Mouse (Mus musculus) intestine, embryonic 16.5 days (tissue): ENCODE data around the gene Pnmal2. TPM values are rescaled to one million over a fixed set of nuclear protein-coding genes. Genes with fewer than 3 reads are reported as not detected.

Source experiments
- ATAC-seq: fragments of 200-750 bp; cut with Nextera tagmentation; 2 replicates; pipeline ENCODE4 v1.8.0; 2017; ENCODE audit warnings: moderate TSS enrichment, moderate library complexity
- H3K27ac ChIP-seq: fragments of 300-500 bp; sonication (generic); 2 replicates; pipeline ENCODE4 v1.5.1; 2014; ENCODE audit warnings: mild to moderate bottlenecking, low read length
- H3K27me3 ChIP-seq: fragments of 300-500 bp; sonication (generic); replicated peaks from 2 replicates; pipeline ENCODE4 v1.6.1; 2014; ENCODE audit warnings: low read length, control low read depth, mixed read lengths; ENCODE audit not compliant: control insufficient read depth, insufficient read depth
- H3K36me3 ChIP-seq: fragments of 300-500 bp; sonication (generic); 2 replicates; pipeline ENCODE4 v1.6.1; 2014; ENCODE audit warnings: low read length, control low read depth; ENCODE audit not compliant: control insufficient read depth, insufficient read depth
- H3K4me1 ChIP-seq: fragments of 300-500 bp; sonication (generic); 2 replicates; pipeline ENCODE4 v1.6.1; 2014; ENCODE audit warnings: low read length, control low read depth, mixed read lengths; ENCODE audit not compliant: control insufficient read depth, insufficient read depth
- H3K4me2 ChIP-seq: fragments of 300-500 bp; sonication (generic); 2 replicates; pipeline ENCODE4 v1.6.1; 2014; ENCODE audit warnings: low read depth, low read length, control low read depth
- H3K4me3 ChIP-seq: fragments of 300-500 bp; sonication (generic); 2 replicates; pipeline ENCODE4 v1.5.1; 2014; ENCODE audit warnings: mild to moderate bottlenecking, low read length
- H3K9ac ChIP-seq: fragments of 300-500 bp; sonication (generic); 2 replicates; pipeline ENCODE4 v1.6.1; 2014; ENCODE audit warnings: low read depth, low read length
- H3K9me3 ChIP-seq: fragments of 300-500 bp; sonication (generic); 2 replicates; pipeline ENCODE4 v1.6.1; 2016; ENCODE audit warnings: low read length, control low read depth; ENCODE audit not compliant: control insufficient read depth
- WGBS: fragments of 180-500 bp; shearing (Covaris S2); extraction: QIAGEN DNeasy Blood & Tissue Kit; methylation state at CpG from one replicate; pipeline ENCODE4 v1.1.7; 2014; 5-methylcytosine and 5-hydroxymethylcytosine counted together
- polyA plus RNA-seq: library from polyadenylated mRNA; unstranded; fragments of >200 nt; fragmentation: Nextera tagmentation; extraction: Ambion mirVana; gene quantifications from 2 replicates; pipeline ENCODE4 v1.2.1, GENCODE M21; 2015

Pnmal2 gene
- polyA plus RNA-seq, result 4.9 and 5.4 TPM in 2 replicates

GRCm38 (mm10) chr7:16944061-16944807 lies at the start of gene Pnmal2:
TSS of gene Pnmal2 (plus strand) at chr7:16944682.
- WGBS, result 14% methylated on average over 36 of the region's 36 CpGs
- H3K4me2 ChIP-seq, result peak within 1 kb of the TSS; percentile 93
- peak within 1 kb of the TSS; percentile 52 for H3K27ac ChIP-seq
- no peaks in the 10 kb centered on the region for H3K9me3 ChIP-seq
- peaks cover 47% of the 10 kb centered on the region for H3K4me1 ChIP-seq
- H3K9ac ChIP-seq, result peak within 1 kb of the TSS; percentile 79
- peak; percentile 77 for ATAC-seq
- H3K36me3 ChIP-seq, result no peaks in the 10 kb centered on the region
- H3K4me3 ChIP-seq, result peak within 1 kb of the TSS; percentile 63
- peaks cover 32% of the 10 kb centered on the region for H3K27me3 ChIP-seq

DNA sequence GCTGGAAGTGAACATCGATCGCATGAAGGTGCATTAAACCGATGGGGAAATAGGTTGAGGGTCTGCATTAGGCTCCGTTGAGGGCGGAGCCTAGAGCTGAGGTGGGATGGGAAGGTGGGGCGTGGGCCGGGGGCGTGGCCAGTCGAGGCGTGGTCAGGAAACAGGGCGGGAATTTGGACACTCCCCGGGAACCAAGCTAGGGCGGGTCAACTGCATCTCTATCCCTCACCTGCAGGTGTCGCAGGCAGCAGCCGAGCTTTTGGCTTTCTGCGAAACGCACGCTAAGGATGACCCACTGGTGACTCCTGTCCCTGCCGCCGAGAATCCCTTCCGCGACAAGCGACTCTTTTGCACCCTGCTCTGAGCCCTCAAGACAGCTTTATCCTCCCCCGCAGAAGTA lies 49.5 kb upstream of the Pnmal2 start:
- Histone ChIP-seq H3K4me3 (peak overlapping the region; percentile 25), H3K36me3 (no peaks in the 10 kb centered on the region), H3K4me1 (peaks cover 33% of the 10 kb centered on the region), H3K27ac (no peak overlapping the region), H3K4me2 (peak overlapping the region; percentile 58), H3K27me3 (peaks cover 23% of the 10 kb centered on the region), H3K9me3 (no peaks in the 10 kb centered on the region), H3K9ac (peak overlapping the region; percentile 43)
- WGBS, result 2% methylated on average over 24 of the region's 24 CpGs
- ATAC-seq, result peak; percentile 20; the same call in 1 of the 2 replicates

- WGBS, result 29% methylated on average over 10 of the region's 10 CpGs
- Histone ChIP-seq H3K9me3 (no peaks in the 10 kb centered on the region), H3K27me3 (peaks cover 23% of the 10 kb centered on the region), H3K36me3 (no peaks in the 10 kb centered on the region), H3K9ac (no peak overlapping the region), H3K4me3 (no peak overlapping the region; the same call in 1 of the 2 replicates), H3K4me2 (peak overlapping the region; percentile 58), H3K4me1 (peaks cover 29% of the 10 kb centered on the region), H3K27ac (no peak overlapping the region)
- ATAC-seq, result no peak
These were observed 49.0 kb upstream of the Pnmal2 start for GRCm38 (mm10) chr7:16895511-16895910.

GRCm38 (mm10) chr7:16900526-16900925 lies 44.0 kb upstream of the Pnmal2 start:
- no peak overlapping the region for H3K27ac ChIP-seq
- no peaks in the 10 kb centered on the region for H3K27me3 ChIP-seq
- ATAC-seq, result no peak
- no peak overlapping the region for H3K4me3 ChIP-seq
- WGBS, result 23% methylated on average over 5 of the region's 5 CpGs
- no peaks in the 10 kb centered on the region for H3K9me3 ChIP-seq
- no peak overlapping the region for H3K9ac ChIP-seq
- H3K36me3 ChIP-seq, result no peaks in the 10 kb centered on the region
- H3K4me2 ChIP-seq, result no peak overlapping the region
- peaks cover 9% of the 10 kb centered on the region for H3K4me1 ChIP-seq

GRCm38 (mm10) chr7:16903439-16903955 lies 41.0 kb upstream of the Pnmal2 start:
- Histone ChIP-seq H3K36me3 (no peaks in the 10 kb centered on the region), H3K4me1 (peaks cover 29% of the 10 kb centered on the region), H3K4me3 (no peak overlapping the region), H3K9me3 (no peaks in the 10 kb centered on the region), H3K27me3 (0 out of 2 replicates have a peak, but pooled peaks cover under 1% of the 10 kb centered on the region), H3K9ac (0 out of 2 replicates have a peak overlapping the region, but pooled peaks have one; percentile 5), H3K27ac (0 out of 2 replicates have a peak overlapping the region, but pooled peaks have one; percentile 6), H3K4me2 (no peak overlapping the region)
- 82% methylated on average over 2 of the region's 2 CpGs for WGBS
- ATAC-seq, result no peak

DNA sequence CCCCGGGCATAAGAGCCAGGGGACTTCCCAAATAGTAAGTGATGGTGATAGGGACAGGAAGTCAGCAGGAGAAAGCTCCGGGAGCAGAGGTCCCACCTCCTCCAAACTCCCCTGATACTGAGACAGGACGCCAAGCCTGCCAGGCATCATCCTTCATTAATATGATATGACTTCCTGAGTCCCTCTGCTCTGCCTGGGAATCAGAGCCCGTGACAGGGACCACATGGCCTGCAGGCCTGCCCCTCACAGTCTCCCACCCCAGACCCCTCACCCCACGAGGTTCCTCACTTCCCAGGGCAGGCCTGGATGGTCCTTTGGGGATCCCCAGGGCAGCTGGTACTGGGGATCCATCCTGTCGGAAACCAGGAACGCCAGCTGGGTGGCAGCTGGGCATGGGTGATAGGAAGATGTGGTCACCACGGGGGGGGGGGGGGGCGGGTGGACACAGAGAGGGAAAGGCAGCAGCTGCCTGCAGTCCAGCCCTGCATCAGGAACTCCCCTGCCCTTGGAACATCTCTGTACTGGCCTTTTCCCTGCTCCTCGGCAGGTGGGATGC lies 40.3 kb upstream of the Pnmal2 start:
- H3K4me2 ChIP-seq, result no peak overlapping the region
- H3K36me3 ChIP-seq, result no peaks in the 10 kb centered on the region
- 0 out of 2 replicates have a peak, but pooled peaks cover 2% of the 10 kb centered on the region for H3K27me3 ChIP-seq
- 51% methylated on average over 9 of the region's 10 CpGs for WGBS
- 0 out of 2 replicates have a peak overlapping the region, but pooled peaks have one; percentile 5 for H3K9ac ChIP-seq
- peaks cover 33% of the 10 kb centered on the region for H3K4me1 ChIP-seq
- 0 out of 2 replicates have a peak overlapping the region, but pooled peaks have one; percentile 6 for H3K27ac ChIP-seq
- ATAC-seq, result no peak
- no peaks in the 10 kb centered on the region for H3K9me3 ChIP-seq
- H3K4me3 ChIP-seq, result no peak overlapping the region

DNA sequence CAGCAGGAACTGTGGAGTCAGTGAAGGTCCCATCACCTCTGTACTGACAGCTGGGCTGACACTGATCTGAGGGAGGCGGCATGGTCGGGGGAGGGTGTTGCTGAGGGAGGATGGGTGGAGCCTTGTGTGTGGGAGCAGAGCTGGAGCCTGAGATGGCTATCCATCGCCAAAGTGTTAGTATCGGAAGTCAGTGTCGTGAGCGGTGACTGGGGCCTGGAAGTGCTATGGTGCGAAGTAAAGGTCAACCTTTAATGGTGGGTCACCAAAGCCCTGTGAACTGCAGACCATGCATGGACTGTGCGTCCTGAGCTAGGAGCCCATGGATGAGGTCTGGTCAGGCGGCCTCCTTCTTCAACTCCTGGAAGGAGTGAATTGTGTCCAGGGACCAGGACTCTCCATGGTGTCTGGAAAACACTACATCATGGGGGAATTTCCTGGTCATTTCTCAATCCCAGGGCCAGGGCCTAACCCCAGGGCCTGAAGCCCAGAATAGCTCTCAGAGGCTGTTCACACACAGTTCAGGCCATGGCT lies 38.9 kb upstream of the Pnmal2 start:
- H3K27ac ChIP-seq, result 0 out of 2 replicates have a peak overlapping the region, but pooled peaks have one; percentile 19

DNA sequence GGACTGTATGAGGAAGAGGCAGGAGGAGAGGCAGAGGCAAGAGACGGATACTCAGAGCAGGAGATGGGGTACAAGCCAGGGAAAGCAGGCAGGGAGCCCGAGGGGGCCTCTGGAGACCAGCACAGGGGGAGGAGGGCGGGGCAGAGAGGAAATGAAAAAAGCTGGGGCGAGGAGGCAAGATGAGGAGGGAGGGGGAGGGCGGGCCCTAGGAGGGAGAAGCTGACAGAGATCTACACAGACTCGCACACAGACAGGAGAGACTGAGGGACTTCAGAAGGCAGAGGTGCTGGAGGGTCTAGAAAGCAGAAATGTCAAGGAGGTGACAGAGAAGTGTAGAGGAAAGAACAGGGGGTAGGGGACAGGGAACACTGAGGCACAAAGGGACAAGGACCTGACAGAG lies 38.2 kb upstream of the Pnmal2 start, which contains the start of gene Ptgir:
Ptgir (plus strand) TSS at position 210 of the 400 bp plus-strand sequence.
- Histone ChIP-seq H3K36me3 (no peaks in the 10 kb centered on the region), H3K4me2 (peak within 1 kb of the TSS; percentile 23; the same call in 1 of the 2 replicates), H3K4me1 (peaks cover 40% of the 10 kb centered on the region), H3K9ac (peak within 1 kb of the TSS; percentile 20; the same call in 1 of the 2 replicates), H3K9me3 (no peaks in the 10 kb centered on the region), H3K27me3 (0 out of 2 replicates have a peak, but pooled peaks cover 2% of the 10 kb centered on the region), H3K27ac (0 out of 2 replicates have a peak within 1 kb of the TSS, but pooled peaks have one; percentile 19), H3K4me3 (0 out of 2 replicates have a peak within 1 kb of the TSS, but pooled peaks have one; percentile 3)
- peak; percentile 16; the same call in 1 of the 2 replicates for ATAC-seq
- 10% methylated on average over 6 of the region's 6 CpGs for WGBS

More for the DNA sequence above, 38.9 kb upstream of the Pnmal2 start:
- Histone ChIP-seq H3K27me3 (0 out of 2 replicates have a peak, but pooled peaks cover 2% of the 10 kb centered on the region), H3K9me3 (no peaks in the 10 kb centered on the region), H3K4me2 (no peak overlapping the region), H3K9ac (no peak overlapping the region), H3K4me1 (peaks cover 40% of the 10 kb centered on the region), H3K36me3 (no peaks in the 10 kb centered on the region), H3K4me3 (no peak overlapping the region)
- 42% methylated on average over 9 of the region's 9 CpGs for WGBS
- ATAC-seq, result no peak; the same call in 1 of the 2 replicates
